Mouse (Mus musculus): ENCODE data around the gene Cfap161. TPM values are rescaled to one million over a fixed set of nuclear protein-coding genes. Genes with fewer than 3 reads are reported as not detected.

Cfap161 gene
- polyA plus RNA-seq, 1 experiment from 2014 or later: 0.55 TPM

DNA sequence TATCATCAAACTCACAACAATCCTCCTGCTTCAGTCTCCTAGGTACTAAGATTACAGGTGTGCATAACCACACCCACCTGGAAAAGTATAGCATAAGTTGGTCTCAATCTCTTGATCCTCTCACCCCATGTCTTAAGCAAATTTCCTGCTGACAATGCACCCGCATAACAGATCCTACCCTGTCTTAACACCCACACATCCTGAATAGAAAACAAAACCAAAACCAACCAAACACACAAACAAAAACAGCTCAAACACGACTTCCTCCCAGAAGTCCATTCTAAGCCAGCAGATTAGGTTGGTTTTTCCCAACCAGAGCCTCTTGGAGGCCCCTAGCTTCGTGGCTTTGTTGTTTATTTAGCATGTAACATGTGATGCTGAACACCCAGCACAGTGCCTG, 52.0 kb downstream of the Cfap161 start:
- 57% methylated on average over 3 of the region's 3 CpGs for WGBS
- H3K4me1 ChIP-seq (ENCODE audit: control insufficient read depth, insufficient read depth, low read length): 0 out of 2 replicates have a peak, but pooled peaks cover 5% of the 10 kb centered on the region
- H3K4me2 ChIP-seq (ENCODE audit: low read length): no peak overlapping the region
- no peak overlapping the region for H3K4me3 ChIP-seq (replicated peaks; ENCODE audit: low read depth, low read length)
- H3K27ac ChIP-seq (replicated peaks; ENCODE audit: low read depth, low read length): no peak overlapping the region
- no peaks in the 10 kb centered on the region for H3K9me3 ChIP-seq (ENCODE audit: control insufficient read depth, low read length)
- ATAC-seq (ENCODE audit: low FRiP score, low TSS enrichment) (no peak), DNase-seq (no peak)
- H3K36me3 ChIP-seq (ENCODE audit: control insufficient read depth, insufficient read depth, low read length): no peaks in the 10 kb centered on the region
- H3K9ac ChIP-seq (replicated peaks; ENCODE audit: low read length): no peak overlapping the region
- H3K27me3 ChIP-seq (ENCODE audit: control insufficient read depth, insufficient read depth, low read length): no peaks in the 10 kb centered on the region

GRCm38 (mm10) chr7:83742026-83742425, 52.7 kb downstream of the Cfap161 start:
- H3K9ac ChIP-seq (replicated peaks; ENCODE audit: low read length): no peak overlapping the region
- no peaks in the 10 kb centered on the region for H3K36me3 ChIP-seq (ENCODE audit: control insufficient read depth, insufficient read depth, low read length)
- H3K4me3 ChIP-seq (replicated peaks; ENCODE audit: low read depth, low read length): no peak overlapping the region
- no peak for ATAC-seq (ENCODE audit: low FRiP score, low TSS enrichment)
- H3K9me3 ChIP-seq (ENCODE audit: control insufficient read depth, low read length): no peaks in the 10 kb centered on the region
- 87% methylated on average over 2 of the region's 2 CpGs for WGBS
- H3K4me2 ChIP-seq (ENCODE audit: low read length): no peak overlapping the region
- H3K27ac ChIP-seq (replicated peaks; ENCODE audit: low read depth, low read length): no peak overlapping the region
- no peak for DNase-seq
- no peaks in the 10 kb centered on the region for H3K27me3 ChIP-seq (ENCODE audit: control insufficient read depth, insufficient read depth, low read length)
- H3K4me1 ChIP-seq (ENCODE audit: control insufficient read depth, insufficient read depth, low read length): 0 out of 2 replicates have a peak, but pooled peaks cover 5% of the 10 kb centered on the region

DNA sequence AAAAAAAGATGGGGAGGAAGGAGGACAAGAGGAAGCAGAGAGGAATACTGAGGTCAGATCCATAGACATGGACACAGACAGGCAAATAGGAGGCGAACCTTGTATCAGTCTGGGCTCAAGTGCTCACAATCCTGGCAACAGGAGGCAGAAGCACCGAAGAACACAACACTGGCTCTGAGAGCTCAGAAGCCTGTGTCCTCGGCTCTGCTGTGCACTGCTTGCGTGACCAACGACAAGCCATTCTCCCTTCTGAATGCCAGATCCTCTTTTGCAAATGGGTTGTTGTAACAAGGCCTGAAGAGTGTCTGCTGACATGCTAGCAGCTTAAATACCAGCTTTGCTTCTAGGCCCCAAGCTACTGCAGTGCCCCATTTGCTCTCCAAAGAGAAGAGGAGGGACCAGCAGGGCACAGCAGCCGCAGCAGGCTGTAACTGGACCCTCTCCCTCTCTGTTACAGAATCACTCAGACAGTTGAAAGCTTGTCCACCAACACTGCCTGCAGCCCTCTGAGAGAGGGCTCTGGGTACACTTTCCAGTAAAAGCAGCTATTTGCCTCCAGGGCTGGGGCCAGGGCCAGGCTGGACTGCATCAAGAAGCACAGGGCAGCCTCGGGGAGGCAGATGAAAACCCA, 54.9 kb downstream of the Cfap161 start:
- H3K4me2 ChIP-seq (ENCODE audit: low read length): no peak overlapping the region
- no peak overlapping the region for H3K27ac ChIP-seq (replicated peaks; ENCODE audit: low read depth, low read length)
- ATAC-seq (ENCODE audit: low FRiP score, low TSS enrichment) (no peak), DNase-seq (no peak)
- 52% methylated on average over 7 of the region's 7 CpGs for WGBS
- H3K9ac ChIP-seq (replicated peaks; ENCODE audit: low read length): no peak overlapping the region
- H3K27me3 ChIP-seq (ENCODE audit: control insufficient read depth, insufficient read depth, low read length): no peaks in the 10 kb centered on the region
- no peaks in the 10 kb centered on the region for H3K9me3 ChIP-seq (ENCODE audit: control insufficient read depth, low read length)
- no peaks in the 10 kb centered on the region for H3K4me1 ChIP-seq (ENCODE audit: control insufficient read depth, insufficient read depth, low read length)
- no peaks in the 10 kb centered on the region for H3K36me3 ChIP-seq (ENCODE audit: control insufficient read depth, insufficient read depth, low read length)
- no peak overlapping the region for H3K4me3 ChIP-seq (replicated peaks; ENCODE audit: low read depth, low read length)

DNA sequence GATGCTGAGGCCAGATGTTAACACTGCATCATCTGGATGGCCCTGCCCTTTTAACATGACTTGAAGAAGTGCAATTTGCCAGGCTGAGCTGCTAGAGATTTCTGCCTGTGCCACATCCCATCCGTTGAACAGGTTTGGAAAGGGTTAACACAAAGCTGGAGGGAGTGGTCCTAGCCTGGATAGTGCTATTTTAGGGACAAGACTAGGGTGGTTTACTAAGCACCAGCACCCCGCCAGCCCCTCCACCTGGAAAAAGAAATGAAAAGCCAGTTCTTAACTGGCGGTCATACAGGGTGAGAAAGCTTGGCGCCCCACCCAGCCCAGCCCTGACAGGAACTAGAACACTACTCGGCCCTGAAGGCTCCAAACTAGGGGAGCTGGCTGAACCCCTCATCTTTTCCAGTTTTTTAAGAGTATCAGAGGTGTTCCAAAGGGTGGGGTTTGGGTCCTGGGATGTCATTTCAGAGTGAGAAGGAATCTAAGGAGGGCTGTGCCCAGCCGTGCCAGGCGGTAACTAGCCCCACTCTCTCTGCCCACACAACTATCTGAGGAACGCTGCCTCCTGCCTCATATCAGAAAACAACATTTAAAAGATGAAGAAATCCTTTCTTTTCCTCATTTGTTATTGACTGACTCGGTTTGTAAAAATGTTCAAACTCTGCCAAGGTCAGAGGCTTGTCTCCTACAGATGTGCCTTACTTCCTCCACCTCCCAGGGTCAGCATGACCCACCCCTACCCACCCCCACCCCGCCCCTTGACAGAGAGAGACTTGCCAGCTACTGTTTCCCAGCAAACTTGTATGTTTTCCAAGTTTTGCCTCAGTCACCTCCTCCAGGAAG, 55.8 kb downstream of the Cfap161 start:
- ATAC-seq (ENCODE audit: low FRiP score, low TSS enrichment): no peak
- H3K4me1 ChIP-seq (ENCODE audit: control insufficient read depth, insufficient read depth, low read length): no peaks in the 10 kb centered on the region
- no peaks in the 10 kb centered on the region for H3K9me3 ChIP-seq (ENCODE audit: control insufficient read depth, low read length)
- H3K27me3 ChIP-seq (ENCODE audit: control insufficient read depth, insufficient read depth, low read length): no peaks in the 10 kb centered on the region
- WGBS: 87% methylated on average over 10 of the region's 10 CpGs
- no peak overlapping the region for H3K9ac ChIP-seq (replicated peaks; ENCODE audit: low read length)
- H3K4me3 ChIP-seq (replicated peaks; ENCODE audit: low read depth, low read length): no peak overlapping the region
- no peak for DNase-seq
- H3K4me2 ChIP-seq (ENCODE audit: low read length): no peak overlapping the region
- H3K27ac ChIP-seq (replicated peaks; ENCODE audit: low read depth, low read length): no peak overlapping the region
- H3K36me3 ChIP-seq (ENCODE audit: control insufficient read depth, insufficient read depth, low read length): no peaks in the 10 kb centered on the region

DNA sequence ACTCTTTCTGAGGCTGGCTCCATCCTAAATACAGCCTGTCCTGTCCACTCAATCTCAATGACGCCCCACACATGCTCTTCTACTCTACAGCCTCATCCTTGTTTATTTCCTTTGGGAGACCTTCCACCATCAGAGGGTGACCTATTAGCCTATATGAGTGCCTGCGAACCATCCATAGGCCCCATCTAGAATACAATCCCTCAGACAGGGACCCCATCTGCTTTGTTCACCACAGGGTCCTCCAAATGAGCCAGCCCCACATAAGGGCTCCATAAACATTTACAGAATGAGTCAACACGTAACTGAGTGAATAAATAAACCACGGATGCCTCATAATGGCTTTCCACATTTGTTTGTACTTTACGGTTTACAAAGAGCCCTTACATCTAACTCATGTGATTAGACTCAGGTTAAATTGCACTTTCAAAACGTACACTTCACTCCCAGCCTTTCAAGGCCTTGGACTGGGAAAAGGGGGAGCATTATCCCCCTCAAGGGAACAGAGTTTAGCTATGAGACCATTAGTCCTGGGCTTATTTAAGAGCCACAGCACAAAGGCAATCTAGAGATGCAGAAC, 56.7 kb downstream of the Cfap161 start:
- Histone ChIP-seq H3K4me1 (ENCODE audit: control insufficient read depth, insufficient read depth, low read length) (no peaks in the 10 kb centered on the region), H3K4me2 (ENCODE audit: low read length) (no peak overlapping the region), H3K27ac (replicated peaks; ENCODE audit: low read depth, low read length) (no peak overlapping the region), H3K4me3 (replicated peaks; ENCODE audit: low read depth, low read length) (no peak overlapping the region), H3K36me3 (ENCODE audit: control insufficient read depth, insufficient read depth, low read length) (no peaks in the 10 kb centered on the region), H3K27me3 (ENCODE audit: control insufficient read depth, insufficient read depth, low read length) (no peaks in the 10 kb centered on the region), H3K9ac (replicated peaks; ENCODE audit: low read length) (no peak overlapping the region), H3K9me3 (ENCODE audit: control insufficient read depth, low read length) (no peaks in the 10 kb centered on the region)
- ATAC-seq (ENCODE audit: low FRiP score, low TSS enrichment) (no peak), DNase-seq (no peak)
- WGBS: 86% methylated on average over 6 of the region's 6 CpGs

GRCm38 (mm10) chr7:83736341-83737115, 58.2 kb downstream of the Cfap161 start:
- no peak for ATAC-seq (ENCODE audit: low FRiP score, low TSS enrichment)

GRCm38 (mm10) chr7:83735108-83735781, 59.4 kb downstream of the Cfap161 start:
- no peaks in the 10 kb centered on the region for H3K4me1 ChIP-seq (ENCODE audit: control insufficient read depth, insufficient read depth, low read length)
- H3K36me3 ChIP-seq (ENCODE audit: control insufficient read depth, insufficient read depth, low read length): no peaks in the 10 kb centered on the region
- WGBS: 90% methylated on average over 7 of the region's 7 CpGs
- H3K4me2 ChIP-seq (ENCODE audit: low read length): no peak overlapping the region
- no peak for ATAC-seq (ENCODE audit: low FRiP score, low TSS enrichment)
- DNase-seq: no peak
- H3K27me3 ChIP-seq (ENCODE audit: control insufficient read depth, insufficient read depth, low read length): no peaks in the 10 kb centered on the region
- H3K27ac ChIP-seq (replicated peaks; ENCODE audit: low read depth, low read length): no peak overlapping the region
- H3K9ac ChIP-seq (replicated peaks; ENCODE audit: low read length): no peak overlapping the region
- H3K4me3 ChIP-seq (replicated peaks; ENCODE audit: low read depth, low read length): no peak overlapping the region
- H3K9me3 ChIP-seq (ENCODE audit: control insufficient read depth, low read length): no peaks in the 10 kb centered on the region

More at GRCm38 (mm10) chr7:83736341-83737115, 58.2 kb downstream of the Cfap161 start:
- H3K27ac ChIP-seq (replicated peaks; ENCODE audit: low read depth, low read length): no peak overlapping the region
- H3K4me2 ChIP-seq (ENCODE audit: low read length): no peak overlapping the region
- no peaks in the 10 kb centered on the region for H3K9me3 ChIP-seq (ENCODE audit: control insufficient read depth, low read length)
- no peaks in the 10 kb centered on the region for H3K27me3 ChIP-seq (ENCODE audit: control insufficient read depth, insufficient read depth, low read length)
- no peak overlapping the region for H3K4me3 ChIP-seq (replicated peaks; ENCODE audit: low read depth, low read length)
- H3K36me3 ChIP-seq (ENCODE audit: control insufficient read depth, insufficient read depth, low read length): no peaks in the 10 kb centered on the region
- WGBS: 82% methylated on average over 6 of the region's 6 CpGs
- H3K9ac ChIP-seq (replicated peaks; ENCODE audit: low read length): no peak overlapping the region
- no peaks in the 10 kb centered on the region for H3K4me1 ChIP-seq (ENCODE audit: control insufficient read depth, insufficient read depth, low read length)
- no peak for DNase-seq

- H3K4me2 ChIP-seq (ENCODE audit: low read length): no peak overlapping the region
- H3K27me3 ChIP-seq (ENCODE audit: control insufficient read depth, insufficient read depth, low read length): no peaks in the 10 kb centered on the region
- no peaks in the 10 kb centered on the region for H3K9me3 ChIP-seq (ENCODE audit: control insufficient read depth, low read length)
- ATAC-seq (ENCODE audit: low FRiP score, low TSS enrichment): no peak
- H3K4me1 ChIP-seq (ENCODE audit: control insufficient read depth, insufficient read depth, low read length): no peaks in the 10 kb centered on the region
- 41% methylated on average over 6 of the region's 6 CpGs for WGBS
- DNase-seq: no peak
- H3K9ac ChIP-seq (replicated peaks; ENCODE audit: low read length): no peak overlapping the region
- no peak overlapping the region for H3K27ac ChIP-seq (replicated peaks; ENCODE audit: low read depth, low read length)
- no peak overlapping the region for H3K4me3 ChIP-seq (replicated peaks; ENCODE audit: low read depth, low read length)
- no peaks in the 10 kb centered on the region for H3K36me3 ChIP-seq (ENCODE audit: control insufficient read depth, insufficient read depth, low read length)
These were observed 60.0 kb downstream of the Cfap161 start for GRCm38 (mm10) chr7:83734671-83735082.

Measured in midbrain, embryonic 14.5 days (tissue).